Mouse (Mus musculus): ENCODE measurements around the gene Fermt1. TPM values are rescaled to one million over a fixed set of nuclear protein-coding genes. Genes with fewer than 3 reads are reported as not detected.

Fermt1 gene
- polyA plus RNA-seq, 1 experiment, result not detected

GRCm38 (mm10) chr2:132873657-132874326, 71.9 kb downstream of the Fermt1 start:
- Histone ChIP-seq H3K4me2 (ENCODE audit: low read depth) (no peak overlapping the region), H3ac (ENCODE audit: control insufficient read depth, insufficient read length) (no peak overlapping the region), H3K27me3 (ENCODE audit: control insufficient read depth, insufficient read depth, insufficient read length) (peaks cover 22% of the 10 kb centered on the region), H3K79me2 (ENCODE audit: control insufficient read depth, insufficient read depth) (no peaks in the 10 kb centered on the region), H3K36me3 (ENCODE audit: control insufficient read depth, insufficient read depth) (no peaks in the 10 kb centered on the region), H3K4me3 (no peak overlapping the region)
- TF ChIP-seq MYOD1 (IDR thresholded peaks at IDR 0.05; ENCODE audit: control insufficient read depth in 1 of 3, insufficient read length in 2 of 3, low read depth in 2 of 3) (no peak), TCF12 (IDR thresholded peaks at IDR 0.05; ENCODE audit: insufficient read depth, poor library complexity, severe bottlenecking) (no peak)

- H3ac ChIP-seq (ENCODE audit: control insufficient read depth, insufficient read length), result no peak overlapping the region
- peaks cover 8% of the 10 kb centered on the region for H3K27me3 ChIP-seq (ENCODE audit: control insufficient read depth, insufficient read depth, insufficient read length)
- H3K36me3 ChIP-seq (ENCODE audit: control insufficient read depth, insufficient read depth), result peaks cover 2% of the 10 kb centered on the region
- H3K79me2 ChIP-seq (ENCODE audit: control insufficient read depth, insufficient read depth), result no peaks in the 10 kb centered on the region
- H3K4me2 ChIP-seq (ENCODE audit: low read depth), result no peak overlapping the region
- no peak for TF ChIP-seq MYOG (IDR thresholded peaks at IDR 0.05; ENCODE audit: control insufficient read depth in 1 of 3, insufficient read depth in 1 of 3, insufficient read length in 2 of 3, low read depth in 2 of 3)
- no peak for TF ChIP-seq E2F4 (IDR thresholded peaks at IDR 0.05; ENCODE audit: insufficient read depth)
- TF ChIP-seq MAX (IDR thresholded peaks at IDR 0.05; ENCODE audit: low read depth), result no peak
- H3K4me3 ChIP-seq, result no peak overlapping the region
These were observed 74.0 kb downstream of the Fermt1 start for GRCm38 (mm10) chr2:132871663-132872062.

- Histone ChIP-seq H3K36me3 (ENCODE audit: control insufficient read depth, insufficient read depth) (peaks cover 16% of the 10 kb centered on the region), H3K27me3 (ENCODE audit: control insufficient read depth, insufficient read depth, insufficient read length) (peaks cover 2% of the 10 kb centered on the region), H3ac (ENCODE audit: control insufficient read depth, insufficient read length) (no peak overlapping the region), H3K79me2 (ENCODE audit: control insufficient read depth, insufficient read depth) (no peaks in the 10 kb centered on the region), H3K4me2 (ENCODE audit: low read depth) (no peak overlapping the region), H3K4me3 (no peak overlapping the region)
- TF ChIP-seq POLR2AphosphoS2 (IDR thresholded peaks at IDR 0.05; ENCODE audit: insufficient read length, low read depth), result no peak
- TF ChIP-seq MYOG (IDR thresholded peaks at IDR 0.05; ENCODE audit: control insufficient read depth in 1 of 3, insufficient read depth in 1 of 3, insufficient read length in 2 of 3, low read depth in 2 of 3), result no peak
- TF ChIP-seq POLR2A (IDR thresholded peaks at IDR 0.05; ENCODE audit: insufficient read length, low read depth), result no peak
- no peak for TF ChIP-seq MAX (IDR thresholded peaks at IDR 0.05; ENCODE audit: low read depth)
- TF ChIP-seq USF1 (IDR thresholded peaks at IDR 0.05; ENCODE audit: low read depth), result no peak
- no peak for TF ChIP-seq E2F4 (IDR thresholded peaks at IDR 0.05; ENCODE audit: insufficient read depth)
- no peak for TF ChIP-seq CEBPB (IDR thresholded peaks at IDR 0.05; ENCODE audit: insufficient read depth, poor library complexity, severe bottlenecking)
- TF ChIP-seq REST (IDR thresholded peaks at IDR 0.05; ENCODE audit: insufficient read depth, insufficient read length), result no peak
- no peak for TF ChIP-seq MYOD1 (IDR thresholded peaks at IDR 0.05; ENCODE audit: control insufficient read depth in 1 of 3, insufficient read length in 2 of 3, low read depth in 2 of 3)
- no peak for TF ChIP-seq TCF12 (IDR thresholded peaks at IDR 0.05; ENCODE audit: insufficient read depth, poor library complexity, severe bottlenecking)
- no peak for TF ChIP-seq SRF (IDR thresholded peaks at IDR 0.05; ENCODE audit: control insufficient read depth, insufficient read length, low read depth)
- TF ChIP-seq TCF3 (IDR thresholded peaks at IDR 0.05; ENCODE audit: insufficient read length, low read depth), result no peak
These were observed 75.4 kb downstream of the Fermt1 start for GRCm38 (mm10) chr2:132870286-132870685.

- Histone ChIP-seq H3K27me3 (ENCODE audit: control insufficient read depth, insufficient read depth, insufficient read length) (no peaks in the 10 kb centered on the region), H3K4me2 (ENCODE audit: low read depth) (no peak overlapping the region), H3K79me2 (ENCODE audit: control insufficient read depth, insufficient read depth) (no peaks in the 10 kb centered on the region), H3K36me3 (ENCODE audit: control insufficient read depth, insufficient read depth) (peaks cover 19% of the 10 kb centered on the region), H3K4me3 (no peak overlapping the region), H3ac (ENCODE audit: control insufficient read depth, insufficient read length) (no peak overlapping the region)
- TF ChIP-seq SRF (IDR thresholded peaks at IDR 0.05; ENCODE audit: control insufficient read depth, insufficient read length, low read depth) (no peak), MAX (IDR thresholded peaks at IDR 0.05; ENCODE audit: low read depth) (no peak), POLR2AphosphoS2 (IDR thresholded peaks at IDR 0.05; ENCODE audit: insufficient read length, low read depth) (no peak), CEBPB (IDR thresholded peaks at IDR 0.05; ENCODE audit: insufficient read depth, poor library complexity, severe bottlenecking) (no peak), REST (IDR thresholded peaks at IDR 0.05; ENCODE audit: insufficient read depth, insufficient read length) (no peak)
These were observed 76.0 kb downstream of the Fermt1 start for GRCm38 (mm10) chr2:132869682-132870081.

- Histone ChIP-seq H3K36me3 (ENCODE audit: control insufficient read depth, insufficient read depth) (peaks cover 32% of the 10 kb centered on the region), H3K4me2 (ENCODE audit: low read depth) (no peak overlapping the region), H3K4me3 (no peak overlapping the region), H3K27me3 (ENCODE audit: control insufficient read depth, insufficient read depth, insufficient read length) (no peaks in the 10 kb centered on the region), H3ac (ENCODE audit: control insufficient read depth, insufficient read length) (no peak overlapping the region), H3K79me2 (ENCODE audit: control insufficient read depth, insufficient read depth) (peaks cover 3% of the 10 kb centered on the region)
- no peak for TF ChIP-seq MYOD1 (IDR thresholded peaks at IDR 0.05; ENCODE audit: control insufficient read depth in 1 of 3, insufficient read length in 2 of 3, low read depth in 2 of 3)
- no peak for TF ChIP-seq MAX (IDR thresholded peaks at IDR 0.05; ENCODE audit: low read depth)
- no peak for TF ChIP-seq SRF (IDR thresholded peaks at IDR 0.05; ENCODE audit: control insufficient read depth, insufficient read length, low read depth)
These were observed 78.2 kb downstream of the Fermt1 start for GRCm38 (mm10) chr2:132867521-132867920.

GRCm38 (mm10) chr2:132863325-132863724, 82.4 kb downstream of the Fermt1 start:
- H3K36me3 ChIP-seq (ENCODE audit: control insufficient read depth, insufficient read depth), result peaks cover 43% of the 10 kb centered on the region
- no peaks in the 10 kb centered on the region for H3K27me3 ChIP-seq (ENCODE audit: control insufficient read depth, insufficient read depth, insufficient read length)
- no peak overlapping the region for H3K4me3 ChIP-seq
- TF ChIP-seq TCF3 (IDR thresholded peaks at IDR 0.05; ENCODE audit: insufficient read length, low read depth) (no peak), REST (IDR thresholded peaks at IDR 0.05; ENCODE audit: insufficient read depth, insufficient read length) (no peak), SRF (IDR thresholded peaks at IDR 0.05; ENCODE audit: control insufficient read depth, insufficient read length, low read depth) (no peak), POLR2AphosphoS2 (IDR thresholded peaks at IDR 0.05; ENCODE audit: insufficient read length, low read depth) (no peak), MYOG (IDR thresholded peaks at IDR 0.05; ENCODE audit: control insufficient read depth in 1 of 3, insufficient read depth in 1 of 3, insufficient read length in 2 of 3, low read depth in 2 of 3) (no peak), CEBPB (IDR thresholded peaks at IDR 0.05; ENCODE audit: insufficient read depth, poor library complexity, severe bottlenecking) (no peak), E2F4 (IDR thresholded peaks at IDR 0.05; ENCODE audit: insufficient read depth) (no peak), TCF12 (IDR thresholded peaks at IDR 0.05; ENCODE audit: insufficient read depth, poor library complexity, severe bottlenecking) (no peak), USF1 (IDR thresholded peaks at IDR 0.05; ENCODE audit: low read depth) (no peak), MYOD1 (IDR thresholded peaks at IDR 0.05; ENCODE audit: control insufficient read depth in 1 of 3, insufficient read length in 2 of 3, low read depth in 2 of 3) (no peak), POLR2A (IDR thresholded peaks at IDR 0.05; ENCODE audit: insufficient read length, low read depth) (no peak), MAX (IDR thresholded peaks at IDR 0.05; ENCODE audit: low read depth) (no peak)
- peaks cover 21% of the 10 kb centered on the region for H3K79me2 ChIP-seq (ENCODE audit: control insufficient read depth, insufficient read depth)
- no peak overlapping the region for H3K4me2 ChIP-seq (ENCODE audit: low read depth)
- H3ac ChIP-seq (ENCODE audit: control insufficient read depth, insufficient read length), result no peak overlapping the region

Data from myocyte (in vitro differentiated cells).